Mouse (Mus musculus) G1E (cell line): ENCODE results near the gene Jpt1. TPM values are rescaled to one million over a fixed set of nuclear protein-coding genes. Genes with fewer than 3 reads are reported as not detected.
A peak's percentile ranks its signal among the peaks of the same experiment; 100 is the strongest.

ENCODE experiments used
- ATAC-seq: 2 replicates; pipeline ENCODE4 v1.8.0; 2016; ENCODE audit warnings: mild to moderate bottlenecking; ENCODE audit not compliant: insufficient number of reproducible peaks, poor library complexity, low FRiP score, severe bottlenecking; ENCODE audit errors: extremely low read depth
- DNase-seq: peaks from one replicate; pipeline ENCODE4 v3.0.0; 2012; ENCODE audit warnings: low spot score
- H3K27me3 ChIP-seq: 2 replicates; pipeline ENCODE4 v1.6.1; 2012; ENCODE audit warnings: mild to moderate bottlenecking, low read length, inconsistent platforms; ENCODE audit not compliant: insufficient read depth
- H3K36me3 ChIP-seq: replicated peaks from 2 replicates; pipeline ENCODE3; 2012; ENCODE audit warnings: mild to moderate bottlenecking, inconsistent platforms
- H3K4me1 ChIP-seq: 2 replicates; pipeline ENCODE4 v1.6.1; 2012; ENCODE audit warnings: low read depth, low read length, inconsistent platforms, mixed read lengths; ENCODE audit not compliant: insufficient read depth
- H3K4me3 ChIP-seq: 2 replicates; pipeline ENCODE4 v1.5.1; 2012; ENCODE audit warnings: low read depth, mild to moderate bottlenecking, inconsistent platforms, low read length, moderate library complexity, mixed read lengths
- H3K9me3 ChIP-seq: replicated peaks from 2 replicates; pipeline ENCODE4 v1.6.1; 2012; ENCODE audit warnings: inconsistent platforms
- CTCF ChIP-seq: IDR thresholded peaks from 2 replicates; pipeline ENCODE4 v1.5.1; 2012; ENCODE audit warnings: low read depth, low read length, inconsistent platforms, mixed read lengths
- GATA1 ChIP-seq: IDR thresholded peaks from 2 replicates; pipeline ENCODE4 v1.6.1; 2012; ENCODE audit warnings: borderline replicate concordance, low read length, inconsistent platforms, mixed read lengths
- GATA2 ChIP-seq: IDR thresholded peaks from 2 replicates; pipeline ENCODE4 v1.6.1; 2012; ENCODE audit warnings: low read depth, low read length, inconsistent platforms, borderline replicate concordance
- POLR2AphosphoS5 ChIP-seq: IDR thresholded peaks from 2 replicates; pipeline ENCODE4 v1.6.1; 2012; ENCODE audit warnings: low read depth, low read length, inconsistent platforms; ENCODE audit not compliant: insufficient replicate concordance
- TAL1 ChIP-seq: conservative IDR thresholded peaks from 2 replicates; pipeline ENCODE4 v1.6.1; 2012; ENCODE audit warnings: low read depth, low read length, inconsistent platforms, mixed read lengths
- polyA plus RNA-seq: library from polyadenylated mRNA; stranded (reverse); fragments of >175 nt; gene quantifications from 2 replicates; pipeline ENCODE4 v1.2.3, GENCODE M21; 2012
- total RNA-seq, 2 experiments: library from RNA; stranded (forward) in 1 of 2; stranded (reverse) in 1 of 2; fragments of 200-1000 nt in 1 of 2; fragments of >200 nt in 1 of 2; fragmentation: Nextera tagmentation in 1 of 2; gene quantifications; 2 replicates each; pipeline ENCODE4 v1.2.3; 2014 to 2017

Gene Jpt1
- total and polyA plus RNA-seq, 3 experiments = 186 to 222 (median 218) TPM

DNA sequence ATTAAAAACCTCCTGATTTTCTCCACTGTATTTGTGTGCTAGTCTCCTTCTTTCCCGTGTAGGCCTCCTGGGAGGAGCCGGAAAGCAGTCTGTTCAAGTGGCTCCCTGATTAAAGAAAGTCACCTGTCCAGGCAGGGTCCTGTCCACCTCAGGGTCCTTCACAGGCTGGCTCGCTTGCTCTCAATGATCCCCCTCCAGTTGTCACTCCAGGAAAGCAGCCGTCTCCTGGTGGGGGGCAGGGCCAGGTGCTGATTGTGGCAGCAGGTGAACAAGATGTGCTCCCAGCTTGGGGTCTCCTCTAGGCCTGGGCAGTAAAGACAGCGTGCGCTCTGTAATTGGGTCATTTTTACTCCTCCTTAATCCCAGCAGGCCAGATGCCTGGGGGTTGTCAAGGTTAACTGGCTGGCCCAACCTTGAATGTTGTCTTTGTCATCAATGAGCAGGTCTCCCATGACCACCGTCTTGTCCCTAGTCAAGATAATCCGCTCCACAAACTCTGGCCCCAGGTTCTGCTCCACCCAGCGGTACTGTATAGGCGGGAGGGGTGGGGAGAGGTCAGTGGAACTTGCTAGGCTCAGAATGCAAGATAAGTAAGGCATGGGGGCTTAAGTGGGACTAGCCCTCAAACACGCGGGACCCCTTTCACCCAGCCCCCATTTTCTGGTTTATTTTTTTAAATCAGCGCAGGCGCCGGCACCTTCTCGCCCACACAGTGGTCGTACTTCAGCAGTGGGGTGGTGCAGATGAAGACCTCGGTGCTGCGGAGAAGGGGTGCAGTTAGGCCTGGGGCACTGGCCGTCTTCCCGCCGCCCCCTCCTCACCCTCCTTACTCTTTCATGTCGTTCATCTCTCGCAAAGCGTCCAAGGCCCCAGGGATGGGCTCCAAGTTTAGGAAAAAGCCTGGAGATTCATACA lies 23.5 kb downstream of the Jpt1 start:
- 0 out of 2 replicates have a peak, but pooled peaks have one; percentile 27 for TF ChIP-seq CTCF
- no peak for TF ChIP-seq TAL1
- H3K36me3 ChIP-seq = peaks cover 46% of the 10 kb centered on the region
- DNase-seq = no peak
- no peaks in the 10 kb centered on the region for H3K9me3 ChIP-seq
- no peak for ATAC-seq
- H3K4me3 ChIP-seq = peak overlapping the region; percentile 85
- no peaks in the 10 kb centered on the region for H3K27me3 ChIP-seq
- peaks cover 50% of the 10 kb centered on the region for H3K4me1 ChIP-seq

DNA sequence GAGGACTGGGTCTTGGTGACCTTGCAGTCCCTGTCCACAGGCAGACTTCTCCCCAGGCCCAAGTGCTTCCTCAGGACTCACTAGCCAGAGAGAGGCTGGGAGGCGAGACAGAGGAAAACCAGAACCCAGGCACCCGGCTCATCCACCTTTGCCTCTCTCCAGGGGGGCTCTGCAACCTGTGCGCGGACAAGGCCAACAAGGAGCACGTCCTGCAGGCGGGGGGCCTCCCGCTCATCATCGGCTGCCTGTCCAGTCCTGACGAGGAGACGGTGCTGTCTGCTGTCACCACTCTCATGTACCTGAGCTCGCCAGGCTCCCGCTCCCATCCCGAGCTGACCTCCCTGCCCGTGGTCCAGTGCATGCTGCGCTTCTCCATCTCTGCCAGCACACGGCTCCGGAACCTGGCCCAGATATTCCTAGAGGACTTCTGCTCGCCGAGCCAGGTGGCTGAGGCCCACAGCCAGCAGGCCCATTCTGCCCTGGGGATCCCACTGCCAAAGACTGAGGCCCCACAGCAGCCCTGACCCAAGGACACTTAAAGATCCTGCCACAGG lies 25.6 kb downstream of the Jpt1 start:
- ATAC-seq = no peak
- TF ChIP-seq CTCF (no peak), GATA1 (no peak), GATA2 (no peak), POLR2AphosphoS5 (no peak)

DNA sequence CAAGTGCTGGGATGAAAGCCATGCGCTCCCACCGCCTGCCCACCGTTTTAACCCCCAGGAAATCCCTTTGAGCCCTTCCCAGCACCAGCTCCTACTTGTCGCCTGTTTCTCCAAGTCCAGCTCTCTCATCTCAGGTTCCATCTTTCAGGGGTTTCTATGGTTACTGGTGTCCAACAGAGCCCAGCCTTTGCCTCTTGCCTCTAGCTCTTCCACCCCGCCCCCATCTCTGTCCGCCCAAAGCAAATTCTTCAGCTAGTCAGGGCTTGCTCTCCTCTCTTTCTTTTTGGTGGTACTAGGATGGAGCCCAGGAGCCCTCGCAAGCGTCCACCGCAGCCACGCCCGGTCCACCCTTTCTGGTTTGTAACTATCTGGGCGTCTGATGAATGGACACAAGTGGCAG lies 29.0 kb downstream of the Jpt1 start:
- Histone ChIP-seq H3K36me3 (peaks cover 78% of the 10 kb centered on the region), H3K4me1 (peaks cover 30% of the 10 kb centered on the region), H3K4me3 (no peak overlapping the region), H3K27me3 (no peaks in the 10 kb centered on the region), H3K9me3 (no peaks in the 10 kb centered on the region)
- TF ChIP-seq GATA1 = no peak
- no peak for TF ChIP-seq TAL1
- TF ChIP-seq CTCF = no peak
- TF ChIP-seq GATA2 = no peak
- no peak for TF ChIP-seq POLR2AphosphoS5
- ATAC-seq (no peak), DNase-seq (no peak)

More for the DNA sequence above, 25.6 kb downstream of the Jpt1 start:
- Histone ChIP-seq H3K36me3 (peaks cover 60% of the 10 kb centered on the region), H3K27me3 (no peaks in the 10 kb centered on the region), H3K9me3 (no peaks in the 10 kb centered on the region), H3K4me3 (peak overlapping the region; percentile 10; the same call in 1 of the 2 replicates), H3K4me1 (peaks cover 50% of the 10 kb centered on the region)
- DNase-seq = no peak

DNA sequence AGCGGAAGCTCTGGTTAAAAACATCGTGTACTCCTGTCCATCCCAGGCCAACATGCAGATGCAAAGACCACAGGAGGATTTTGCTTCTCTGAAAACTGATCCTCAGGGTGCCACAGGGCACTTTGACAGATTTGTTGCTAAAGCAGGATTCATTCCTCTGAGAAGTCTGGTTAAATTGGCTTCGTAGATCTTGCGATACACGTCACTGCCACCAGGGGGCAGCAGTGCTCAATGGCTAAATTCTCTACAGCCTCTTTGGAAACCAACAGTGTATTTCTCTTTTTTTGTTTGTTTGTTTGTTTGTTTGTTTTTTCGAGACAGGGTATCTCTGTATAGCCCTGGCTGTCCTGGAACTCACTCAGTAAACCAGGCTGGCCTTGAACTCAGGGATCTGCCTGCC lies 30.5 kb downstream of the Jpt1 start:
- Histone ChIP-seq H3K9me3 (no peaks in the 10 kb centered on the region), H3K27me3 (no peaks in the 10 kb centered on the region), H3K36me3 (peaks cover 78% of the 10 kb centered on the region), H3K4me3 (no peak overlapping the region), H3K4me1 (peaks cover 16% of the 10 kb centered on the region)
- peak; percentile 55 for DNase-seq
- no peak for ATAC-seq
- TF ChIP-seq GATA1 (no peak), CTCF (peak; percentile 94)

DNA sequence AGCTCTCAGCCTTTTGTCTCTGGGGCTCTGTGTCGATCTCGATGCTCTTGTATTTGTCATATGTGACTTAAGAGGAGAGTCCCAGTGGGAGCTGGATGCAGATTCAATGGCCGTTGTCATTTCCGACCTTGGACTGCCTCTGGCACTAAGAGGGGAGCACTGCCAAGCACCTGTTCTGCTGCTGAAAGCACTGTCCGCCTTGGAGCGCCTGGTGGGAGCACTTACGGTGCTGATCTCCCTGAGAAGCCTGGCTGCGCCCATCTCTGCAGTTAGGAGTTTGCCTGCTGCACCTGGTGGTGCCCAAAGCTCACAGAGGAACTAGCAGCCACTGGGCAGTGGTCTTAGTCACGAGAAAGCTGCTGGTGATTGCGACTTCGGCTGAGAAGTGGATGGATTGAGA lies 30.9 kb downstream of the Jpt1 start:
- no peak overlapping the region for H3K4me3 ChIP-seq
- peaks cover 77% of the 10 kb centered on the region for H3K36me3 ChIP-seq
- H3K9me3 ChIP-seq = no peaks in the 10 kb centered on the region
- DNase-seq (no peak), ATAC-seq (no peak)
- H3K27me3 ChIP-seq = no peaks in the 10 kb centered on the region
- TF ChIP-seq TAL1 (no peak), POLR2AphosphoS5 (no peak), GATA1 (no peak), GATA2 (no peak)
- peaks cover 14% of the 10 kb centered on the region for H3K4me1 ChIP-seq

DNA sequence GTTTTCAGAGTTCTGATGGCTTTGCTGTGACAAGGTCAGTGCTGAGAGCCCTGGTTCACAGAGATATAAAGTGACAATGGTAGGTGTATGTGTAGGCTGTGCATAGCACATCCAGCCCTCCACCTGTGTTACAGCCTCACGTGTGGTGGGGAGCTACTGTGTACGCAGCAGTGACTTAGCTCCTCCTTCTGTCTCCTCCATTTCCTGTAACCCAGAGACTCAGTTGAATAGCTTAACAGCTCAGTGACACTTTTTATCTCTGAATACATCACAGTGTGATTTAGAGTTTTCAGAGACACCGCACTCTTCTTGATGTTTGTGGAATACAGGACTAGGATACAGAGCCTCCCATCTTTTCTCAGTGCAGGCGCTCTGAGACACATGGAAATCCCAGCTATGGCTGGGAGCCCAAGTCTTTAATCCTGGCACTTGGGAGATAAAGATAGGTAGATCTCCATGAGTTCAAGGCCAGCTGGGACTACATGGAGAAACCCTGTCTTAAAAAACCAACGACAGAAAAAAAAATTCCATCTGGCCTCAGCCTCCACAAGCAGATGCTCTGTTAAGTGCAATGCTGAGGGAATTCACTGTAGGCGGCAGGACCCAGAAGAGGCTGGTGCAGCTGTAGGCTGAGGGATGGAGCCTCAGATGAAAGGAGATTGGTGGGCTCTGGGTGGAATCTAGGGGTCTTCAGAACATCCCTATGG lies 32.5 kb downstream of the Jpt1 start:
- ATAC-seq (no peak), DNase-seq (no peak)
- Histone ChIP-seq H3K9me3 (no peaks in the 10 kb centered on the region), H3K27me3 (no peaks in the 10 kb centered on the region), H3K4me1 (peaks cover 22% of the 10 kb centered on the region), H3K4me3 (no peak overlapping the region), H3K36me3 (peaks cover 74% of the 10 kb centered on the region)
- TF ChIP-seq GATA1 = no peak
- no peak for TF ChIP-seq CTCF
- TF ChIP-seq POLR2AphosphoS5 = no peak
- no peak for TF ChIP-seq GATA2
- TF ChIP-seq TAL1 = no peak
